ENCODE assay signal across 9 mouse cellular contexts in the genomic region with DNA sequence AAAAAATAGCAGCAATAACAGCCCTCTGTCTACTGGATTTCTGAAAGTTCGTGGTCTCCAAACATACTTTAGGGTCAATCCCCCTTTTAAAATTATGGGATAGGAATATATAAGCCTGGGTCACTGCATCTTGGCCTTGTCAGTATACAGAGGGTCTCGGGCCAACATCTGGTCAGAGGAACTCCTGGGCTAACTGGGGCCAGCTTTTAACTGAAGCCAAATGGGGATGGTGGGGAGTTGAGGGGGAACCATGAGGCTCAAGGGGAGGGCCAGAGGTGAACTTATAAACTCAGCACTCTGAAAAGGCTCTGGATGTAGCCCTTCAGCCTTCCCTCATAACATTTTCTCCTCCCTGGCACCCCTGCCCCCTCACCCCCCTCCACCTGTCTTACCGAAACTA. TPM values are rescaled to one million over a fixed set of nuclear protein-coding genes. Genes with fewer than 3 reads are reported as not detected.
DNase-seq lines count a peak whose midpoint lies in the region; ATAC-seq and TF ChIP-seq lines count a peak whose summit lies in the region.
"Had no signal": no experiment of that assay in that cellular context is flagged by ENCODE, and none has a peak within 500 bp of the region (broad histone marks: within the 10 kb centered on the region; RNA-seq: fewer than 3 reads in every experiment).

No protein-coding gene starts in this region.

- no peaks in the 10 kb centered on the region for H3K36me3 ChIP-seq in lung, embryonic 15.5 days
- no peaks in the 10 kb centered on the region for H3K36me3 ChIP-seq in intestine, embryonic 16.5 days (ENCODE audit: control insufficient read depth, insufficient read depth, low read length)
- H3K36me3 ChIP-seq in stomach, postnatal 0 days (ENCODE audit: control insufficient read depth, insufficient read depth, low read length) = no peaks in the 10 kb centered on the region

- 56% methylated on average over 3 of the region's 3 CpGs for WGBS in lung, embryonic 15.5 days
- 61% methylated on average over 3 of the region's 3 CpGs for WGBS in intestine, embryonic 16.5 days
- 46% methylated on average over 3 of the region's 3 CpGs for WGBS in stomach, postnatal 0 days

- intact Hi-C loops in gastrocnemius, adult 2 months (cut with DNase I) = loop anchor here (5.0 kb wide), 1 partner anchor 85 kb away; no protein-coding TSS in a partner anchor

- DNase-seq in gastrocnemius, adult 2 months = no peak
- no peak for DNase-seq in gastrocnemius, postnatal 4 days (ENCODE audit: low spot score in 2 of 2)
- no peak for DNase-seq in lung, postnatal 14 days
- no peak for DNase-seq in stomach, postnatal 0 days (ENCODE audit: low spot score)
- no peak for DNase-seq in thymus, postnatal 25 days
- DNase-seq in gastrocnemius, postnatal 25 days = no peak

- no peak for ATAC-seq in lung, embryonic 15.5 days (ENCODE audit: borderline replicate concordance, extremely low read depth, low FRiP score, low TSS enrichment)
- no peak for ATAC-seq in intestine, embryonic 16.5 days
- no peak for ATAC-seq in stomach, postnatal 0 days (ENCODE audit: low FRiP score, low TSS enrichment)

- no peaks in the 10 kb centered on the region for H3K9me3 ChIP-seq in lung, embryonic 15.5 days
- no peaks in the 10 kb centered on the region for H3K9me3 ChIP-seq in intestine, embryonic 16.5 days (ENCODE audit: control insufficient read depth, low read length)
- no peaks in the 10 kb centered on the region for H3K9me3 ChIP-seq in stomach, postnatal 0 days (ENCODE audit: control insufficient read depth, low read length)

- H3K4me3 ChIP-seq in gastrocnemius, adult 2 months = no peak overlapping the region
- no peak overlapping the region for H3K4me3 ChIP-seq in lung, embryonic 15.5 days
- no peak overlapping the region for H3K4me3 ChIP-seq in intestine, embryonic 16.5 days (ENCODE audit: low read length)
- H3K4me3 ChIP-seq in stomach, postnatal 0 days (ENCODE audit: low read depth, low read length) = 0 out of 2 replicates have a peak overlapping the region, but pooled peaks have one; percentile 54

- no peak overlapping the region for H3K9ac ChIP-seq in lung, embryonic 15.5 days
- H3K9ac ChIP-seq in intestine, embryonic 16.5 days (ENCODE audit: low read depth, low read length) = no peak overlapping the region; the same call in 1 of the 2 replicates
- H3K9ac ChIP-seq in stomach, postnatal 0 days (ENCODE audit: low read length) = no peak overlapping the region

- TF ChIP-seq EP300 in stomach, postnatal 0 days (optimal IDR thresholded peaks at IDR 0.05) = no peak

- H3K27me3 ChIP-seq in lung, embryonic 15.5 days = peaks cover 61% of the 10 kb centered on the region
- H3K27me3 ChIP-seq in intestine, embryonic 16.5 days (replicated peaks; ENCODE audit: control insufficient read depth, insufficient read depth, low read length) = peaks cover 42% of the 10 kb centered on the region
- H3K27me3 ChIP-seq in stomach, postnatal 0 days (ENCODE audit: control insufficient read depth, insufficient read depth, low read length) = peaks cover 6% of the 10 kb centered on the region; the same call in 1 of the 2 replicates
- H3K27me3 ChIP-seq: Patski had no signal

- peak overlapping the region; percentile 99 for H3K27ac ChIP-seq in gastrocnemius, adult 2 months
- H3K27ac ChIP-seq in lung, embryonic 15.5 days = no peak overlapping the region
- H3K27ac ChIP-seq in intestine, embryonic 16.5 days (ENCODE audit: low read length) = no peak overlapping the region
- no peak overlapping the region for H3K27ac ChIP-seq in stomach, postnatal 0 days (replicated peaks)

- H3K4me2 ChIP-seq in lung, embryonic 15.5 days = peak overlapping the region; percentile 100
- H3K4me2 ChIP-seq in intestine, embryonic 16.5 days (ENCODE audit: low read depth, low read length) = peak overlapping the region; percentile 98; the same call in 1 of the 2 replicates
- no peak overlapping the region for H3K4me2 ChIP-seq in stomach, postnatal 0 days (replicated peaks; ENCODE audit: low read depth)

- no peak for TF ChIP-seq CTCF in gastrocnemius, adult 2 months (IDR thresholded peaks at IDR 0.05)
- TF ChIP-seq CTCF in stomach, postnatal 0 days (IDR thresholded peaks at IDR 0.05; ENCODE audit: low read depth) = no peak

- H3K4me1 ChIP-seq in lung, embryonic 15.5 days = peaks cover 37% of the 10 kb centered on the region
- H3K4me1 ChIP-seq in intestine, embryonic 16.5 days (ENCODE audit: control insufficient read depth, insufficient read depth, low read length) = peaks cover 15% of the 10 kb centered on the region; the same call in 1 of the 2 replicates
- no peaks in the 10 kb centered on the region for H3K4me1 ChIP-seq in stomach, postnatal 0 days (replicated peaks; ENCODE audit: control insufficient read depth, insufficient read depth)

RNA-seq across cellular contexts. Expression of gene Bhlhe41, which starts 1.8 kb away (rescaled TPM):
- 10 to 100 TPM; 17.2 to 48.4 TPM for total RNA-seq in gastrocnemius, adult 2 months (2021)
- total RNA-seq in gastrocnemius, postnatal 4 days (2021) = 10 to 100 TPM in 1 of 2 experiments, 1 to 10 TPM in 1; 9.8 to 15.6 TPM
- polyA plus RNA-seq in lung, embryonic 15.5 days (2015; fragmentation: Nextera tagmentation; extraction: Ambion mirVana) = 0.69 and 0.74 TPM in 2 replicates
- 0.77 and 0.83 TPM in 2 replicates for polyA plus RNA-seq in intestine, embryonic 16.5 days (2015; fragmentation: Nextera tagmentation; extraction: Ambion mirVana)
- polyA plus RNA-seq in stomach, postnatal 0 days (2015; fragmentation: Nextera tagmentation; extraction: Ambion mirVana) = 1.3 and 1.6 TPM in 2 replicates
- 10 to 100 TPM; 21.1 to 40.6 TPM for total RNA-seq in gastrocnemius, postnatal 25 days (2021)
